Mouse (Mus musculus) spleen, postnatal 36 days (tissue): ENCODE results near the gene Zfp276.
A peak's percentile ranks its signal among the peaks of the same experiment; 100 is the strongest.
"Not testable (repeated sequence)": the region's sequence is repeated elsewhere in the genome, so short reads cannot be mapped to it uniquely, and the experiment has no call there.

ENCODE experiments used
- DNase-seq, 2 experiments: peaks; one replicate each; pipeline ENCODE4 v3.0.0; 2022; ENCODE audit warnings: low spot score in 2 of 2, mixed read lengths in 1 of 2

The Zfp276 gene

GRCm38 (mm10) chr8:123254099-123254885 lies at the start of gene Zfp276, which contains the start of gene Vps9d1:
Gene Zfp276, plus strand, starts transcription at chr8:123254195.
Gene Vps9d1, minus strand, starts transcription at chr8:123254348.
- peak; percentile 80 for DNase-seq

- DNase-seq, result no peak
Observed at GRCm38 (mm10) chr8:123211876-123212275, 42.1 kb upstream of the Zfp276 start.

- peak; percentile 82 to 87 for DNase-seq
Observed at GRCm38 (mm10) chr8:123212321-123213117, 41.5 kb upstream of the Zfp276 start, which contains the start of the genes Chmp1a and Spata33. Gene Chmp1a, minus strand, starts transcription at chr8:123212763. Gene Spata33, plus strand, starts transcription at chr8:123212832.

GRCm38 (mm10) chr8:123213118-123213772 lies 40.8 kb upstream of the Zfp276 start:
- no peak for DNase-seq

GRCm38 (mm10) chr8:123215430-123215829 lies 38.6 kb upstream of the Zfp276 start:
- DNase-seq, result no peak

GRCm38 (mm10) chr8:123220917-123221316 lies 33.1 kb upstream of the Zfp276 start:
- no peak for DNase-seq

- DNase-seq, result peak; percentile 89 to 91
Observed at GRCm38 (mm10) chr8:123224278-123225266, 29.4 kb upstream of the Zfp276 start, which contains the start of gene Cdk10. Gene Cdk10, plus strand, starts transcription at chr8:123224842.

GRCm38 (mm10) chr8:123228416-123228815 lies 25.6 kb upstream of the Zfp276 start:
- no peak for DNase-seq

- not testable (repeated sequence) for DNase-seq
Observed at GRCm38 (mm10) chr8:123230326-123230725, 23.7 kb upstream of the Zfp276 start.

- DNase-seq, result no peak
Observed at GRCm38 (mm10) chr8:123231742-123232141, 22.3 kb upstream of the Zfp276 start.

- no peak for DNase-seq
Observed at GRCm38 (mm10) chr8:123232553-123232952, 21.4 kb upstream of the Zfp276 start.

GRCm38 (mm10) chr8:123233300-123233699 lies 20.7 kb upstream of the Zfp276 start:
- no peak for DNase-seq

- no peak for DNase-seq
Observed at GRCm38 (mm10) chr8:123233760-123234159, 20.2 kb upstream of the Zfp276 start.

- no peak for DNase-seq
Observed at GRCm38 (mm10) chr8:123234918-123235519, 19.0 kb upstream of the Zfp276 start.

- peak; percentile 88 to 89 for DNase-seq
Observed at GRCm38 (mm10) chr8:123235520-123236497, 18.2 kb upstream of the Zfp276 start, which contains the start of gene Spata2l. Gene Spata2l, minus strand, starts transcription at chr8:123236233.

- no peak for DNase-seq
Observed at GRCm38 (mm10) chr8:123239398-123239797, 14.6 kb upstream of the Zfp276 start.

- DNase-seq, result no peak
Observed at GRCm38 (mm10) chr8:123242107-123242923, 11.7 kb upstream of the Zfp276 start.

- DNase-seq, result no peak
Observed at GRCm38 (mm10) chr8:123243053-123243452, 10.9 kb upstream of the Zfp276 start.
